Mouse (Mus musculus) c-Kit-positive CD71-negative TER-119-negative erythroid progenitor cells, embryonic 14.5 days (primary cell): Measurements from ENCODE around the gene Cnih1.
A peak's percentile ranks its signal among the peaks of the same experiment; 100 is the strongest.
"Not testable (repeated sequence)": the region's sequence is repeated elsewhere in the genome, so short reads cannot be mapped to it uniquely, and the experiment has no call there.

Experiments used
- DNase-seq: peaks from one replicate; pipeline ENCODE4 v3.0.0-alpha.2; 2013; ENCODE audit warnings: low read depth

Cnih1 gene

DNA sequence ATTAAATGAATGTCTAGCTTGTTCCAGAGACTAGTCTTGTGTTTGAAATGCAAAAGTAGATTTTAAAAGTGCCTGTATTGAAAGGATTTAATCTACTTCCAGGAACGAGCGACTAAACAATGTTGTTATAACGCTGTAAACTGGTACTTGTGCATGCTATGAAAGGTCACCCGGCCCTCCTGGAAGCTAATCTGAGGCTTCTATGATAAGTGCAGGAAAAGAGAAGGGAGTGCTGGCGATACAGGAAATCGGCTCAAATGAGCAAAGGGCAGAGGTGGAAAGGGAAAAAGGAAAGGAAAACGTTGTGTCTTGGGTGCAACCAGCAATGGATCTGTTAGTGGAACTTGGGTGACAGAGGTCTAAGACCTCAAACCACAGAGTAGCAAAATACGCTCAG is 292 bp upstream of the Cnih1 start:
- DNase-seq, result no peak

- no peak for DNase-seq
Measured at GRCm38 (mm10) chr14:46787454-46787786, 791 bp downstream of the Cnih1 start.

DNA sequence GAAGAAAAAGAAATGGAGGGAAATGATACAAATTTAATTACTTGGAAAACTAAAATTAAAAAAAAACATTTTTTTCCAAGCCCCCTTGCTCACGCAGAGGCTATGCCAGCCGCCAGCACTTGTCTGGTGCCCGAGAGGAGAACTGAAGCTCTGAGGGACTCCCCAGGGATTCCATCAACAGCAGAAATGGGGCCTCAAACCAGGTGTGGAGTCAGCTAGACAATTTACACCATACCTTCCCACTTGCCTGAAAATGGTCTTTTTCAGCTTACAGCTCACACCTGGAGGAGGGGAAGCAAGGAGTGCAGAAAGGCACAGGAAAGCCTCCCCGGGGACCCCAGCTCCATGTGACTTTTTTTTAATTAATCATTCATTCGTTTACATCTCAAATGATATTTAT is 3.0 kb downstream of the Cnih1 start:
- DNase-seq, result no peak

GRCm38 (mm10) chr14:46783327-46783926 is 4.8 kb downstream of the Cnih1 start:
- no peak for DNase-seq

- DNase-seq, result no peak
Measured at GRCm38 (mm10) chr14:46782187-46782828, 5.9 kb downstream of the Cnih1 start.

DNA sequence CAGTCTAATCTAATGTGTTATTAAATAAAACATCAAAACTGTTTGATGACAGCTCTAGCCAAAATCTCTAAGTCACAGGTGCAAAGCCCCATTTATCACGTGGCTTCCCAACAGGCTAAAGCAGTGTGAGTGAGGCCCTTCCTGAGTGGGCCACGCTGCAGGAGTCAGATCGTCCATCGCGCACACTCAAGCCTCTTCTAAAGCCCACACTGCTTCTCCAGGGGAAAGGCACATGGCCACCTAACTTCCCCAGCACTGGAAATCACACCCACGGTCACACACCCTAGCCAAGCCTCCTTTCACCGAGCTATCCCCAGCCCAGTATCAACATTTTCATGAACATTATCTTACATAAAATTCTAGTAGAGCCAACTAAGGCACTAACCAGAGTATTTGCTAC is 7.1 kb downstream of the Cnih1 start:
- DNase-seq, result no peak

GRCm38 (mm10) chr14:46779217-46779616 is 9.0 kb downstream of the Cnih1 start:
- DNase-seq, result no peak

DNA sequence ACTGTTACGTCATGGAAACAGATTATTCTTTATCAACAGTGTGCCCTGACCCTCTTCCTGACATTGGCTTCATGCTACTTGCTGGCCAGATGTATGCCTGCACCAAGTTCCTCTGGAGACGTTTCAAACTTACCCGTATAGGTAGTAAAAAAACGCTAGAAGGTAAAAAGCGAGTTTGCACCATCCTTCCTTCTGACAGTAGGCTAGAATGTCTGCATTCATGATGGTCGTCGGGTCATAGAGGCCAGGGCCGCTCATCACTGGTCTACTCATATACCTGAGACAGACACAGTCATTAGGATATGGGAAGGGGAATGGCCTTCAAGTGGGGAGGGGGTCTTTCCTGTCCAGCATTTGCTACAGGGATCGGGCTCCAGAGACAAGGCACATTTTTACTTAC is 9.5 kb downstream of the Cnih1 start:
- no peak for DNase-seq

DNA sequence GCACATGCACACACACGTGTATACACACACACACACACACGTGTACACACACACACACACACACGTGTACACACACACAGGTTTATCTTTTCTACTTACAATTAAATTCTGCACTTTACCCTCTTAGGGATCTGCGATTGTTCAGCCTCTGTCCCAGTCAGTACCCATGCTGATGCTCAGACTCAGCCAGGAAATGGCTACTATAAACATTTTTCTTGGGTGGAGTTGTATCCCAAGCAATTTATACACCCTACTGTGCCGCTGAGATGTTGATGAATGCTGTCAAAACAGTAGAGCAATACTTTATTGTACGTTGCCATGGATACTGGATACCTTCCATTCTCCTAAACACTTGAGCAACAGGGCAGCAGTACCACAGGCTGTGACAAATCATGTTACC is 18.2 kb downstream of the Cnih1 start:
- no peak for DNase-seq

DNA sequence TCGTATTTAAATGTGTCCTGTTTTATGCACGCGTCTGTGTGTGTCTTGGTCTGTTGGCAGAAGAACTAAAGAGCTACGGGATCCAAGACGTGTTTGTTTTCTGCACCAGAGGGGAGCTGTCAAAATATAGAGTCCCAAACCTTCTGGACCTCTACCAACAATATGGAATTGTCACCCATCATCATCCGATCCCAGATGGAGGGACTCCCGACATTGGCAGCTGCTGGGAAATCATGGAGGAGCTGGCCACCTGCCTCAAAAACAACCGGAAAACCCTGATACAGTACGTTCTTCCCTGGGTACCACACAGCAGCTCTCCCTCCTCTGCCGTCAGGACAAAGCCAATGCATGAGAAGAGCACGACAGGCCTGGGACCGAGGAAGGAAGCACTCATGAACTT is 21.1 kb downstream of the Cnih1 start:
- DNase-seq, result no peak

- peak; percentile 7 for DNase-seq
Measured at GRCm38 (mm10) chr14:46761186-46761585, 27.0 kb downstream of the Cnih1 start.

DNA sequence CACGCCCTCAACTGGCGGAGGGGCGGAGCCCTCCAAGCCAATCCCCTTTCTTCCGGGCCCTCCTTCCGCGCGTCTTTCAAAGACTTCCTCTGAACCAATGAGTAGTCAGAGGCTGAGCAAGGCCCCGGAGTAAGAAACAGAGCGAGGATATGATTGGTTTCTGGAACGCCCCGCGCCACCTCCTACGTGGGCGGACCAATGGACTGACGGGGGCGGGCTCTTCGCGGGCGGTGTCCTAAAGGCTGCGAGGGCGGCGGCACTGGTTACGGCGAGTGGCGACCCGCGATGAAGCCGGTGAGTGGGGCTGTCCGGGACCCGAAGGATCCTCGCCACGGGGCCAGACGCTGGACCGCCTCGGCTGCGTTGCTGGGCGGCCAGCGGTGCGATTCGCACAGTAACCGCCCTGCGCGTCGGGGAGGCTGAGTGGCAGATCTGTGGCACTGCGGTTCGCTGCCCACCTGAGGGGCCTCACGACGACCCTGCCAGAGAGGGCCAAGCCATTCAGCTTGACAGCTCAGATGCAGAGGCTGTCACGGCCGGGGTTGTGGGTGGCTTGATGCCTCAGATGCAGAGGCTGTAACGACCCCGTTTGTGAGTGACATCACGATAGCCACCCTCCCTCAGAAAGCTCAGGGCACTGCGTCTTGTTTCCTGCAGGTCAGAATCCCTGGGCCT is 27.7 kb downstream of the Cnih1 start, which contains the start of gene Cdkn3:
Gene Cdkn3 (plus strand): TSS at position 187 of the 675 bp plus-strand sequence.
- peak; percentile 87 for DNase-seq

DNA sequence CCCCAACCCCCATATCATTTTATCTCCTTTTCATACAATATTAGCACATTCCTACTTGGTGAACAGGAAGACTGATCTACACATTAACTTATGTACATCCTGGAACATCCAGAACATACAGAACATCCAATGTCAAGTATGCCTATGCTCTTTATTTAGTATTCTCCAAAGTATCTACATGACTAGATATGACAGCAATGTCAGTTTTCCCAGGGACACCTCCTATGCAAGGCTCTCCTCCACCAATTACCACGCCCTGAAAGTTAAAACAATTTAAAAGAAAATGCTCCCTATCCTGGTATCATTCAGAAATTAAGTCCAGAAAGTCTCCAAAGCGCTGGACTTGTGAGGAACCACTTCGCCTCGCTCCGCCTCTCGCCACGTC is 28.2 kb downstream of the Cnih1 start:
- no peak for DNase-seq

DNA sequence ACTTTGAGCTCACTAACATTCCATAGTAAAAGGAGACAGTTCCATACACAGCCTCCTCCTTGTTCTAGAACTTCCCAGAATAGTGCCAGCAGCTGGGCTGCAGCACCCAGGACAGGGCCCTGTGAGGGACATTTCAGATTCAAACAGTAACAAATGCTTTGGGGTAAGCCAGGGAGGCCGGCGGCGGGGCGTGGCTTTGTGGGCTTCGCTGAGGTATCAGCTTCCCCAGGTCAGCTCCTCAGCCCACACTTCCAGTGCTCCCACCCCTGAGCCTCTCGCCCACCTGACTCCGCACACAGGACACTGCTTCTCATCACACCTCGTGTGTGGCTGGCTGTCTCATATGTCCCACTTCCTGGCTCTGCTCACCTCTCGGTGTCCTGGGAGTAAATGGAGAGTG is 30.5 kb downstream of the Cnih1 start:
- no peak for DNase-seq

GRCm38 (mm10) chr14:46755851-46756250 is 32.4 kb downstream of the Cnih1 start:
- DNase-seq, result no peak

DNA sequence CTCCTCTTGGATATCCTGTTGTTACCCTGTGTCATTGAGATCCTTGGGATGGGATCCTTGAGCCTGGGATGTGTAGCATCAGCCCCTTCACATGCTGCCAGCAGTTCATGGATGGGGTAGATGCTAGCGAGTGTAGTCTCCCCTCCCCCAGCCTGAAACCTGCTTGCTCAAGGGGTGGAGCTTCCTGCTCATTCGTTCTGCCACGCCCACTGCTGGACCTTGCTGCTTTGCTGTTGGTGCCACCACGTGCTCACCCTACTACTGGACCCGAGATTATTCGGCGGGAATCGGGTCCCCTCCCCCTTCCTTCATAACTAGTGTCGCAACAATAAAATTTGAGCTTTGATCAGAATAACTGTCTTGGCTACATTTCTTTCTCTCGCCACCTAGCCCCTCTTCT is 33.8 kb downstream of the Cnih1 start:
- DNase-seq, result not testable (repeated sequence)

GRCm38 (mm10) chr14:46745413-46745812 is 42.8 kb downstream of the Cnih1 start:
- no peak for DNase-seq

DNA sequence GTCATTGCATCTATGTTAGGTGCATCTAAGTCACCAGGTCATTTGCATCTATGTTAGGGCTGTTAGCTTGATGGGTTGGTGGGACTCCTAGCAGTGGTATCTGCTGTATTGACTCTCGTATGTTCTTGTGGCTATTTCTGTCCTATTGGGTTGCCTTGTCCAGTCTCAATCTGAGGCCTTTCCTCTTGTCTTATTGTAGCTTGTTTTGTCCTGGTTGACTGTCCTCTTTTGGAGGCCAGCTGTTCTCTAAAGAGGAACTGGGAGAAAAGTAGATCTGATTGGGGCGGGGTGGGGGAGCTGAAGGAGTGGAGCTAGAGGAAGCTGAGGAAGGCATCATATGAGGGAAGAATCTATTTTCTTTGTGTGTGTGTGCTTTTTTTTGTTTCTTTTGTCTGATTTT is 45.5 kb downstream of the Cnih1 start:
- DNase-seq, result no peak

GRCm38 (mm10) chr14:46737346-46737745 is 50.9 kb downstream of the Cnih1 start:
- DNase-seq, result not testable (repeated sequence)

GRCm38 (mm10) chr14:46736366-46736765 is 51.8 kb downstream of the Cnih1 start:
- no peak for DNase-seq

- no peak for DNase-seq
Measured at GRCm38 (mm10) chr14:46734761-46735455, 53.3 kb downstream of the Cnih1 start.

DNA sequence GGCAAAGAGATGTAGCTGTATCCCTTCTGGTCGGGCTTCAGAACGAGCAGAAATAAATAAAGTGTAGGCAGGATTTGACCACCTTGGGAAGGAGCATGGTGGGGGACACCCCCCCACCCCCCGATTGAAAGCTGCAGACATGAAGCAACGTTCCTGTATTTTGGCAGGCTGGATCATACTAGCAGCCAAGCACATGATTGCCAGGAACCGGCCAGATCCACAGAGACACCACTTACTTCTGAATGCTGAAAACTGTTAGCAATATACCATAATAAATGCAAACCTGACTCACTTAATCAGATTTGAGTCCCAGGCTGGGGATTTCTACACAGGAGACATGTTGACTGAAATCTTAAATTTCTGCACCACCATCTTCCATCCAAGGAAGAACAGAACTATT is 53.9 kb downstream of the Cnih1 start:
- DNase-seq, result no peak

DNA sequence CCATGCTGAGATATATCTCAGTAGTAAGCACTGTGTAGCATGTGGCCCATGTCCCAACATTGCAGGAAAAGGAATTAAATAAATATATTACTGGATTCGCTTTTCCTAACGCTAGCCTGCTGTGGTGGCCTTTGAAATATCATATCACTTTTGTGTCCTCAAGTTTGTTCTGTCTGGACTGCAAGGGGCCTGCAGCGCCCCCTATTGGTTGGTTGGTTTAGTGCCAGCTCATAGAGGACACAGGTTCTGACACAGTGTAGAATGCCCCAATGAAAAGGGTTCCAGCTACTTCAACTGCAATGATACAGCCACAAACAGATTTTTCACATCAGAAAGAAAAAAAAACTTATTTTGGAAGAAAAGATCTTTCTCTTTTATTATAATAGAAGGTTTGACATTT is 62.5 kb downstream of the Cnih1 start:
- DNase-seq, result no peak
